Mouse (Mus musculus) left cerebral cortex, adult 8-10 months (tissue): Measurements from ENCODE around the gene Cdc25a. TPM values are rescaled to one million over a fixed set of nuclear protein-coding genes. Genes with fewer than 3 reads are reported as not detected.

Source experiments
- DNase-seq, 2 experiments: peaks; one replicate each; pipeline ENCODE4 v3.0.0; 2022; ENCODE audit warnings: low spot score in 2 of 2
- total RNA-seq, 4 experiments: library from RNA; stranded (reverse); gene quantifications; 2 replicates each; pipeline ENCODE4 v1.2.4; 2022

Gene Cdc25a
- 1 to 10 TPM; 4.8 to 6.1 (median 5.6) TPM for total RNA-seq

- DNase-seq = peak; percentile 94 to 97
These were observed at the start of gene Cdc25a for GRCm38 (mm10) chr9:109874797-109875691. TSS of gene Cdc25a (plus strand) at chr9:109875579.

GRCm38 (mm10) chr9:109825739-109826138, 49.6 kb upstream of the Cdc25a start:
- DNase-seq = no peak

GRCm38 (mm10) chr9:109826181-109826580, 49.2 kb upstream of the Cdc25a start:
- DNase-seq = no peak

GRCm38 (mm10) chr9:109832391-109833087, 42.8 kb upstream of the Cdc25a start, which contains the start of gene Nme6:
TSS of gene Nme6 (plus strand) at chr9:109832749.
- DNase-seq = peak; percentile 74 to 86

GRCm38 (mm10) chr9:109833088-109833412, 42.3 kb upstream of the Cdc25a start:
- DNase-seq = no peak

- DNase-seq = no peak
These were observed 26.0 kb upstream of the Cdc25a start, which contains the start of gene Camp for GRCm38 (mm10) chr9:109849312-109849758. TSS of gene Camp (minus strand) at chr9:109849617.

- no peak for DNase-seq
These were observed 25.3 kb upstream of the Cdc25a start for GRCm38 (mm10) chr9:109850099-109850498.

- DNase-seq = no peak
These were observed 21.0 kb upstream of the Cdc25a start for GRCm38 (mm10) chr9:109854341-109854740.

GRCm38 (mm10) chr9:109855947-109856346, 19.4 kb upstream of the Cdc25a start:
- DNase-seq = no peak

GRCm38 (mm10) chr9:109862397-109863044, 12.9 kb upstream of the Cdc25a start:
- peak; percentile 19 to 74 for DNase-seq

- DNase-seq = no peak
These were observed 12.3 kb upstream of the Cdc25a start for GRCm38 (mm10) chr9:109863085-109863484.

GRCm38 (mm10) chr9:109866218-109866617, 9.2 kb upstream of the Cdc25a start:
- DNase-seq = no peak

- no peak for DNase-seq
These were observed 4.3 kb upstream of the Cdc25a start for GRCm38 (mm10) chr9:109870983-109871572.

GRCm38 (mm10) chr9:109875695-109876601, 569 bp downstream of the Cdc25a start:
- peak; percentile 23 to 43 for DNase-seq

GRCm38 (mm10) chr9:109876756-109877155, 1.4 kb downstream of the Cdc25a start:
- DNase-seq = no peak

- no peak for DNase-seq
These were observed 2.3 kb downstream of the Cdc25a start for GRCm38 (mm10) chr9:109877666-109878065.

GRCm38 (mm10) chr9:109879305-109879704, 3.9 kb downstream of the Cdc25a start:
- DNase-seq = no peak

- no peak for DNase-seq
These were observed 10.9 kb downstream of the Cdc25a start for GRCm38 (mm10) chr9:109886259-109886658.

- no peak for DNase-seq
These were observed 11.9 kb downstream of the Cdc25a start for GRCm38 (mm10) chr9:109887321-109887720.

- no peak for DNase-seq
These were observed 16.1 kb downstream of the Cdc25a start for GRCm38 (mm10) chr9:109891501-109891900.
